Mouse (Mus musculus): Measurements from ENCODE around the gene Ifna5. TPM values are rescaled to one million over a fixed set of nuclear protein-coding genes. Genes with fewer than 3 reads are reported as not detected.

Ifna5 gene
- polyA plus RNA-seq, 1 experiment, result not detected

DNA sequence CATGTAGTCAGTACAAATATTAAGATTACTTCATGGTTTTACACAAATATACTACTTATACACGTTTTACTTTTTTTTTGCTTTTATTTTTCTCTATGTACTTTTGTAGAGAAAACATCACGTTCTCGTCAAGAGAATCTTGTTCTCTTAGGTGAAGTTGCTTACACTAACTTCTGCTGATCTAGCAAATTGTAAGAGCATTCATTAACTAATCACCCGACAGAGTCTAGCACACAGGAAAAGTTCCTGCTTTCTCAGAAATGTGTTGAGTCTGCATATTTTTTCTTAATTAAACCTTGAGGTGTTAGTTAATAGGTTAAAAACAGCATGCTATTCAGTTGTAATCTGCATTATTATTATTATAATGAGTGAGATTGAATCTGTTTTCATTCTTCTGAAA is 43.4 kb downstream of the Ifna5 start:
- no peaks in the 10 kb centered on the region for H3K4me1 ChIP-seq (ENCODE audit: control insufficient read depth, insufficient read depth, low read length)
- H3K27ac ChIP-seq (ENCODE audit: insufficient read depth, low read length), result no peak overlapping the region
- H3K4me3 ChIP-seq (ENCODE audit: insufficient read depth, low read length), result no peak overlapping the region
- TF ChIP-seq POLR2A (IDR thresholded peaks at IDR 0.05; ENCODE audit: extremely low read depth, insufficient read depth, low read length), result no peak
- TF ChIP-seq CTCF (IDR thresholded peaks at IDR 0.05; ENCODE audit: extremely low read depth, insufficient read depth, low read length), result no peak

GRCm38 (mm10) chr4:88880101-88880500 is 44.8 kb downstream of the Ifna5 start, which contains the start of gene Ifne:
Gene Ifne, minus strand, starts transcription at chr4:88880201.
- Histone ChIP-seq H3K27ac (ENCODE audit: insufficient read depth, low read length) (no peak within 1 kb of the TSS), H3K4me3 (ENCODE audit: insufficient read depth, low read length) (no peak within 1 kb of the TSS), H3K4me1 (ENCODE audit: control insufficient read depth, insufficient read depth, low read length) (no peaks in the 10 kb centered on the region)
- no peak for TF ChIP-seq POLR2A (IDR thresholded peaks at IDR 0.05; ENCODE audit: extremely low read depth, insufficient read depth, low read length)
- no peak for TF ChIP-seq CTCF (IDR thresholded peaks at IDR 0.05; ENCODE audit: extremely low read depth, insufficient read depth, low read length)

Other genes with a start within 250 kb of the Ifna5 start
- gene Ifna9, start 243.1 kb upstream of the Ifna5 start, polyA plus RNA-seq (2012; rRNA removed), result not detected in 2 replicates
- gene Ifna12, start 232.1 kb upstream of the Ifna5 start, polyA plus RNA-seq (2012; rRNA removed), result not detected in 2 replicates
- not detected in 2 replicates for gene C87499, start 201.1 kb upstream of the Ifna5 start, polyA plus RNA-seq (2012; rRNA removed)
- not detected in 2 replicates for gene Ifna13, start 191.1 kb upstream of the Ifna5 start, polyA plus RNA-seq (2012; rRNA removed)
- not detected in 2 replicates for gene Ifna16, start 158.6 kb upstream of the Ifna5 start, polyA plus RNA-seq (2012; rRNA removed)
- not detected in 2 replicates for gene Ifna2, start 151.6 kb upstream of the Ifna5 start, polyA plus RNA-seq (2012; rRNA removed)
- gene Ifnab, start 144.2 kb upstream of the Ifna5 start, polyA plus RNA-seq (2012; rRNA removed), result not detected in 2 replicates
- 0.61 and 1.2 TPM in 2 replicates for gene Gm26566, start 113.7 kb upstream of the Ifna5 start, polyA plus RNA-seq (2012; rRNA removed)
- 38.5 and 40.5 TPM in 2 replicates for gene Klhl9, start 113.1 kb upstream of the Ifna5 start, polyA plus RNA-seq (2012; rRNA removed)
- gene Gm13271, start 80.7 kb upstream of the Ifna5 start, polyA plus RNA-seq (2012; rRNA removed), result not detected in 2 replicates
- not detected in 2 replicates for gene Gm13283, start 75.4 kb upstream of the Ifna5 start, polyA plus RNA-seq (2012; rRNA removed)
- gene Gm13290, start 61.7 kb upstream of the Ifna5 start, polyA plus RNA-seq (2012; rRNA removed), result not detected in 2 replicates
- gene Gm13289, start 58.6 kb upstream of the Ifna5 start, polyA plus RNA-seq (2012; rRNA removed), result not detected in 2 replicates
- gene Gm13272, start 55.7 kb upstream of the Ifna5 start, polyA plus RNA-seq (2012; rRNA removed), result not detected in 2 replicates
- gene Ifnz, start 53.4 kb upstream of the Ifna5 start, polyA plus RNA-seq (2012; rRNA removed), result not detected in 2 replicates
- not detected in 2 replicates for gene Gm13276, start 49.8 kb upstream of the Ifna5 start, polyA plus RNA-seq (2012; rRNA removed)
- not detected in 2 replicates for gene Gm13277, start 46.9 kb upstream of the Ifna5 start, polyA plus RNA-seq (2012; rRNA removed)
- gene Gm13278, start 44.0 kb upstream of the Ifna5 start, polyA plus RNA-seq (2012; rRNA removed), result not detected in 2 replicates
- not detected in 2 replicates for gene Gm13275, start 41.0 kb upstream of the Ifna5 start, polyA plus RNA-seq (2012; rRNA removed)
- gene Gm13279, start 38.1 kb upstream of the Ifna5 start, polyA plus RNA-seq (2012; rRNA removed), result not detected in 2 replicates
- gene Gm13285, start 35.9 kb upstream of the Ifna5 start, polyA plus RNA-seq (2012; rRNA removed), result not detected in 2 replicates
- not detected in 2 replicates for gene Gm13287, start 32.3 kb upstream of the Ifna5 start, polyA plus RNA-seq (2012; rRNA removed)
- gene Gm13288, start 30.0 kb upstream of the Ifna5 start, polyA plus RNA-seq (2012; rRNA removed), result not detected in 2 replicates
- gene Ifna7, start 19.3 kb upstream of the Ifna5 start, polyA plus RNA-seq (2012; rRNA removed), result not detected in 2 replicates
- not detected in 2 replicates for gene Ifna11, start 15.6 kb upstream of the Ifna5 start, polyA plus RNA-seq (2012; rRNA removed)
- gene Ifna6, start 8.1 kb upstream of the Ifna5 start, polyA plus RNA-seq (2012; rRNA removed), result not detected in 2 replicates
- not detected in 2 replicates for gene Ifna4, start 6.3 kb downstream of the Ifna5 start, polyA plus RNA-seq (2012; rRNA removed)
- not detected in 2 replicates for gene Ifna1, start 14.6 kb downstream of the Ifna5 start, polyA plus RNA-seq (2012; rRNA removed)
- gene Ifne, start 44.7 kb downstream of the Ifna5 start, polyA plus RNA-seq (2012; rRNA removed), result not detected in 2 replicates

Measured in cortical plate, adult 2 months (tissue).